Mouse (Mus musculus) bone marrow macrophage, adult 2 months (primary cell): ENCODE data around the gene Snx11.

Experiments used
- CTCF ChIP-seq: IDR thresholded peaks from 2 replicates; pipeline ENCODE4 v1.5.1; 2012; ENCODE audit warnings: low read depth, mild to moderate bottlenecking, low read length, moderate library complexity
- POLR2A ChIP-seq: IDR thresholded peaks from 2 replicates; pipeline ENCODE4 v1.6.1; 2012; ENCODE audit warnings: mild to moderate bottlenecking, low read depth, low read length, borderline replicate concordance

GRCm38 (mm10) chr11:96816494-96816893 lies 39.1 kb upstream of the Snx11 start:
- no peak for TF ChIP-seq CTCF
- TF ChIP-seq POLR2A: no peak
